Mouse (Mus musculus) midbrain, embryonic 13.5 days (tissue): ENCODE measurements at regions not wholly inside any gene's neighbourhood (a gene's known extent, or its start where the extent isn't known, plus 50 kb on each side); places are given as distances from the start of the nearest gene placed in this dataset.

Experiments
- ATAC-seq: fragments of 200-750 bp; cut with Nextera tagmentation; 2 replicates; pipeline ENCODE4 v1.8.0; 2017; ENCODE audit warnings: mild to moderate bottlenecking, moderate TSS enrichment, moderate library complexity
- H3K27ac ChIP-seq: fragments of 300-500 bp; sonication (generic); 2 replicates; pipeline ENCODE4 v1.5.1; 2015; ENCODE audit warnings: inconsistent platforms, mild to moderate bottlenecking, moderate library complexity
- H3K27me3 ChIP-seq: fragments of 300-500 bp; sonication (generic); 2 replicates; pipeline ENCODE4 v1.6.1; 2015; ENCODE audit warnings: mild to moderate bottlenecking, inconsistent platforms
- H3K36me3 ChIP-seq: fragments of 300-500 bp; sonication (generic); 2 replicates; pipeline ENCODE4 v1.6.1; 2015; ENCODE audit warnings: mild to moderate bottlenecking, inconsistent platforms
- H3K4me1 ChIP-seq: fragments of 300-500 bp; sonication (generic); replicated peaks from 2 replicates; pipeline ENCODE4 v1.6.1; 2015; ENCODE audit warnings: inconsistent platforms
- H3K4me2 ChIP-seq: fragments of 300-500 bp; sonication (generic); replicated peaks from 2 replicates; pipeline ENCODE4 v1.6.1; 2015; ENCODE audit warnings: moderate library complexity, mild to moderate bottlenecking, inconsistent platforms
- H3K4me3 ChIP-seq: fragments of 300-500 bp; sonication (generic); replicated peaks from 2 replicates; pipeline ENCODE4 v1.5.1; 2015; ENCODE audit warnings: mild to moderate bottlenecking, inconsistent platforms
- H3K9ac ChIP-seq: fragments of 300-500 bp; sonication (generic); replicated peaks from 2 replicates; pipeline ENCODE4 v1.6.1; 2015; ENCODE audit warnings: mild to moderate bottlenecking, inconsistent platforms
- H3K9me3 ChIP-seq: fragments of 300-500 bp; sonication (generic); 2 replicates; pipeline ENCODE4 v1.6.1; 2016; ENCODE audit warnings: mild to moderate bottlenecking, inconsistent platforms
- WGBS: fragments of 180-500 bp; shearing (Covaris S2); methylation state at CpG from one replicate; pipeline ENCODE4 v1.1.7; 2015; 5-methylcytosine and 5-hydroxymethylcytosine counted together

- H3K36me3 ChIP-seq, result no peaks in the 10 kb centered on the region
- no peak overlapping the region for H3K4me2 ChIP-seq
- no peak overlapping the region for H3K27ac ChIP-seq
- no peak overlapping the region for H3K9ac ChIP-seq
- H3K4me1 ChIP-seq, result no peaks in the 10 kb centered on the region
- H3K9me3 ChIP-seq, result no peaks in the 10 kb centered on the region
- no peak for ATAC-seq
- WGBS, result 100% methylated on average over 1 of the region's 1 CpGs
- H3K4me3 ChIP-seq, result no peak overlapping the region
- H3K27me3 ChIP-seq, result no peaks in the 10 kb centered on the region
Observed at GRCm38 (mm10) chr3:65449176-65449575, 56.8 kb upstream of the Ssr3 start.

- Histone ChIP-seq H3K27ac (no peak overlapping the region), H3K27me3 (no peaks in the 10 kb centered on the region), H3K36me3 (no peaks in the 10 kb centered on the region), H3K4me3 (no peak overlapping the region), H3K4me2 (no peak overlapping the region), H3K4me1 (peaks cover 14% of the 10 kb centered on the region), H3K9ac (no peak overlapping the region), H3K9me3 (no peaks in the 10 kb centered on the region)
- WGBS, result 57% methylated on average over 1 of the region's 1 CpGs
- ATAC-seq, result no peak
Observed at GRCm38 (mm10) chr3:65443701-65444100, 51.3 kb upstream of the Ssr3 start.

- Histone ChIP-seq H3K4me1 (peaks cover 14% of the 10 kb centered on the region), H3K4me2 (no peak overlapping the region), H3K9me3 (no peaks in the 10 kb centered on the region), H3K27ac (no peak overlapping the region), H3K36me3 (no peaks in the 10 kb centered on the region), H3K4me3 (no peak overlapping the region), H3K9ac (no peak overlapping the region), H3K27me3 (no peaks in the 10 kb centered on the region)
- 82% methylated on average over 8 of the region's 8 CpGs for WGBS
- no peak for ATAC-seq
Observed at GRCm38 (mm10) chr3:65442946-65443345, 50.5 kb upstream of the Ssr3 start.

- 73% methylated on average over 4 of the region's 4 CpGs for WGBS
- Histone ChIP-seq H3K9ac (no peak overlapping the region), H3K27ac (peak overlapping the region; percentile 65; the same call in 1 of the 2 replicates), H3K4me1 (peaks cover 14% of the 10 kb centered on the region), H3K4me2 (no peak overlapping the region), H3K4me3 (no peak overlapping the region), H3K36me3 (no peaks in the 10 kb centered on the region), H3K27me3 (no peaks in the 10 kb centered on the region), H3K9me3 (no peaks in the 10 kb centered on the region)
- 0 out of 2 replicates have a peak, but pooled peaks have one; percentile 41 for ATAC-seq
Observed at GRCm38 (mm10) chr3:65442269-65442668, 49.8 kb upstream of the Ssr3 start.
